Mouse (Mus musculus) right cerebral cortex, postnatal 25 days (tissue): ENCODE data around the gene Gm10570.

Source experiments
- DNase-seq: peaks from one replicate; pipeline ENCODE4 v3.0.0; 2022

The Gm10570 gene

GRCm38 (mm10) chr4:130308231-130309081 lies at the start of gene Gm10570, which contains the start of gene Fabp3:
Gene Gm10570, minus strand, starts transcription at chr4:130308674.
Gene Fabp3, plus strand, starts transcription at chr4:130308595.
- DNase-seq, result peak; percentile 82

- no peak for DNase-seq
These were observed 49.5 kb upstream of the Gm10570 start for GRCm38 (mm10) chr4:130357946-130358345.

GRCm38 (mm10) chr4:130352588-130352987 lies 44.1 kb upstream of the Gm10570 start:
- no peak for DNase-seq

- no peak for DNase-seq
These were observed 42.4 kb upstream of the Gm10570 start for GRCm38 (mm10) chr4:130350690-130351422.

GRCm38 (mm10) chr4:130349666-130350065 lies 41.2 kb upstream of the Gm10570 start:
- DNase-seq, result no peak

- DNase-seq, result no peak
These were observed 33.2 kb upstream of the Gm10570 start for GRCm38 (mm10) chr4:130341691-130342090.

- DNase-seq, result no peak
These were observed 27.4 kb upstream of the Gm10570 start for GRCm38 (mm10) chr4:130335867-130336266.

GRCm38 (mm10) chr4:130327366-130327765 lies 18.9 kb upstream of the Gm10570 start:
- no peak for DNase-seq

GRCm38 (mm10) chr4:130325446-130325845 lies 17.0 kb upstream of the Gm10570 start:
- no peak for DNase-seq

GRCm38 (mm10) chr4:130323607-130324006 lies 15.1 kb upstream of the Gm10570 start:
- no peak for DNase-seq

GRCm38 (mm10) chr4:130323165-130323564 lies 14.7 kb upstream of the Gm10570 start:
- DNase-seq, result no peak

GRCm38 (mm10) chr4:130322567-130322966 lies 14.1 kb upstream of the Gm10570 start:
- DNase-seq, result no peak

- no peak for DNase-seq
These were observed 13.2 kb upstream of the Gm10570 start for GRCm38 (mm10) chr4:130321640-130322039.

GRCm38 (mm10) chr4:130319564-130319963 lies 11.1 kb upstream of the Gm10570 start:
- no peak for DNase-seq

- DNase-seq, result no peak
These were observed 9.6 kb upstream of the Gm10570 start for GRCm38 (mm10) chr4:130318122-130318521.

GRCm38 (mm10) chr4:130316691-130317090 lies 8.2 kb upstream of the Gm10570 start:
- no peak for DNase-seq

- no peak for DNase-seq
These were observed 7.5 kb upstream of the Gm10570 start for GRCm38 (mm10) chr4:130315771-130316527.

- no peak for DNase-seq
These were observed 5.1 kb upstream of the Gm10570 start for GRCm38 (mm10) chr4:130313552-130313951.

- DNase-seq, result no peak
These were observed 4.1 kb upstream of the Gm10570 start for GRCm38 (mm10) chr4:130312526-130312925.

GRCm38 (mm10) chr4:130309254-130309653 lies 780 bp upstream of the Gm10570 start:
- no peak for DNase-seq

- DNase-seq, result peak; percentile 56
These were observed 633 bp downstream of the Gm10570 start for GRCm38 (mm10) chr4:130307851-130308230.

- no peak for DNase-seq
These were observed 1.5 kb downstream of the Gm10570 start for GRCm38 (mm10) chr4:130306796-130307630.
